Mouse (Mus musculus): Measurements from ENCODE around the gene Thap8.
A peak's percentile ranks its signal among the peaks of the same experiment; 100 is the strongest.

Thap8 gene

GRCm38 (mm10) chr7:30286701-30287410 is 7.0 kb downstream of the Thap8 start:
- DNase-seq (ENCODE audit: low spot score in 2 of 2): no peak

GRCm38 (mm10) chr7:30288046-30288445 is 8.2 kb downstream of the Thap8 start:
- no peak for DNase-seq (ENCODE audit: low spot score in 2 of 2)

GRCm38 (mm10) chr7:30289071-30289713 is 9.3 kb downstream of the Thap8 start:
- no peak for DNase-seq (ENCODE audit: low spot score in 2 of 2)

DNA sequence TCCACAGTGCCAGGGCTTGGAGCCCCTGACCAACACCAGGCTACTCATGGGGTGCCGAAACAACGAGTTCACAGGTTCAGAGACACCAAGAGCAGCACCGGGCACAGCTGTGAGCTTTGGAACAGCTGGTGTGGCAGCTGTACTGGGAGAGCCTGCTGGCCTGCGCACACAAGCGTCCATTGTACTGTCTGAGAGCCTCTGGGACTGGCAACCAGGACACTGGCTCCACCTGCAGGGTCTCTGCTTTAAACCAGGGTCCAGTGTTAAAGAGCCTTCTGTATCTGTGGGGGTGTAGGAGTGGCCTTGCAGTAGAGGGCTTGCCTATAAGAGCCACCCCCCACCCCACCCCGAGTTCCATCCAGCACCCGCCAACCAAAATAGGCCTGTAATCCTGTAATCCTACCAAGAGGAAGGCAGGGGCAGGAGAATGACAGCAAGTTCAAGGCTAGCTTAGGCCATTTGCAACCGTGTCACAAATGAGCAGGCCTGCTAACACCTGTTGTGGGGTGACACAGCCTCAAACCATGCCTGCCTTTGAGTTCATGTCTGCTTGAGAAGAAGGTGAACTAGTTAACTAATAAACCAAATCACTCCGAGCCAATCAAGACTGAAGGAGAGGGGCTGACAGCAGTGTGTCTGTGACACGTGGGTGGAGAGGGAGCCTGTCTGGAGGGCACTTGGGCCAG is 10.0 kb downstream of the Thap8 start:
- peak in 1 of 2 experiments; percentile 60 for DNase-seq (ENCODE audit: low spot score in 2 of 2)

DNA sequence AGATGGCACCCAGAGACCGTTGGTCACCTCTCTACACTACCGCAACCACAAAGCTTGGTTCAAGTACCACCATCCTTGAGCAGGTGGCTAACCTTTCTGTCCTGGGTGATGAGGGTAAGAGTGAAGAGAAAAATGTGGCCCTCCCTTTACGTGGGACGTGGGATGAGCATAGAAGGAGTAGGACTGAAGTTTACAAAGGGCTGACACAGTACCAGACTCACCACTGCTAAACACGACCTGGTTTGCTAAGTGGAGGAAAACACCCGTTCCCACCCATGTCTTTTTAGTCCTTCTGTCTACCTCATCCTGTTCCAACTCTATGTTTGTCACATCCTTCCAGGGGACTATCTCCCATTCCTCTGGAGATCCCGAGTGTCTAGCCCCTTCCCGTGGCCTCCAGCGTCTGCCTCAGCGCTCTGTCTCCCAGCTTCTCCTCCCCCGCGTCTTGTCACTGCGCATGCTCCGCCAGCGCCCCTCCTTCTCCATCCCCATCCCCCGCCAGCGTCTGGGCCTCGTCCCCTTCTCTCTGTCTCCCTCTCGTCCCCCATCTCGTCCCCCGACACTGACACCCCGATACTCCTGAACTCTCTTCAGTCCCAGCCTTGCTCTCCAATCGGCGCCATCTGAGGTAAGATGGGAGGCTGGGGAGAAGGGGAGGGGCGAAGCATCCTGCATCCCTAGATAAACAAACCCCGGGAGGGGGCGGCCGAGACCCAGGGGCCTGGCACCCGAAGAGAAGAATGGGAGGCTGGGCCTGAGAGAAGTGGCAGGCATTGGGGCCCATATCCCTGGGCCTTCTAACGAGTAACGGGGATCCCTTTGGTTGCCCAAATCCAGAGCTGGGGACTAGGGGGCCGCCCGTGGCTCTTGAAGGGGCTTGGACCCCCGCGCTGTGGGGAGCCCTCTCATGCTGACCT is 11.6 kb downstream of the Thap8 start, which contains the start of gene Clip3:
TSS of gene Clip3 (plus strand) at position 514 of the 917 bp plus-strand sequence.
- peak; percentile 81 to 86 for DNase-seq (ENCODE audit: low spot score in 2 of 2)

GRCm38 (mm10) chr7:30293795-30294194 is 13.9 kb downstream of the Thap8 start:
- no peak for DNase-seq (ENCODE audit: low spot score in 2 of 2)

GRCm38 (mm10) chr7:30294296-30294695 is 14.4 kb downstream of the Thap8 start:
- DNase-seq (ENCODE audit: low spot score in 2 of 2): no peak

DNA sequence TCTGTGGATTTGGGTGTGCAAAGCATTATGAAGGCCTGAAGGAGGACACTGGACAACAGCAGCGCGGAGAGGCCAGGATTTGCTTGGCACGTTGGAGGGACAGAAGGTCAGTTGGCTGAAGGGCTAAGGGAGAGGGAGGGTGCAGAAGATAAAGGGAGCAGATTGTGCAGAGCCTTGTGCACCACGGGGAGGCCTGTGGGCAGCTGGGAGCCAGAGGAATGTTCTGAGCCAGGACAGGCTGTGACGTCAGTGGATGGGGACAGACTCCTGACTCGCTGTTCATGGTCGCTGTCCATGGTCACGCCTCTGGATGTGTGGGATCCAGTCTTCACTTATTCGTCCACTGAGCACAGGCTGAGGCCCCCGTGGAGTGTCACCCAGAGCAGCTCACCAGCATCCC is 15.2 kb downstream of the Thap8 start:
- no peak for DNase-seq (ENCODE audit: low spot score in 2 of 2)

GRCm38 (mm10) chr7:30296816-30297215 is 16.9 kb downstream of the Thap8 start:
- no peak for DNase-seq (ENCODE audit: low spot score in 2 of 2)

GRCm38 (mm10) chr7:30297266-30297665 is 17.4 kb downstream of the Thap8 start:
- no peak for DNase-seq (ENCODE audit: low spot score in 2 of 2)

- no peak for DNase-seq (ENCODE audit: low spot score in 2 of 2)
These were observed 21.0 kb downstream of the Thap8 start for GRCm38 (mm10) chr7:30300914-30301313.

DNA sequence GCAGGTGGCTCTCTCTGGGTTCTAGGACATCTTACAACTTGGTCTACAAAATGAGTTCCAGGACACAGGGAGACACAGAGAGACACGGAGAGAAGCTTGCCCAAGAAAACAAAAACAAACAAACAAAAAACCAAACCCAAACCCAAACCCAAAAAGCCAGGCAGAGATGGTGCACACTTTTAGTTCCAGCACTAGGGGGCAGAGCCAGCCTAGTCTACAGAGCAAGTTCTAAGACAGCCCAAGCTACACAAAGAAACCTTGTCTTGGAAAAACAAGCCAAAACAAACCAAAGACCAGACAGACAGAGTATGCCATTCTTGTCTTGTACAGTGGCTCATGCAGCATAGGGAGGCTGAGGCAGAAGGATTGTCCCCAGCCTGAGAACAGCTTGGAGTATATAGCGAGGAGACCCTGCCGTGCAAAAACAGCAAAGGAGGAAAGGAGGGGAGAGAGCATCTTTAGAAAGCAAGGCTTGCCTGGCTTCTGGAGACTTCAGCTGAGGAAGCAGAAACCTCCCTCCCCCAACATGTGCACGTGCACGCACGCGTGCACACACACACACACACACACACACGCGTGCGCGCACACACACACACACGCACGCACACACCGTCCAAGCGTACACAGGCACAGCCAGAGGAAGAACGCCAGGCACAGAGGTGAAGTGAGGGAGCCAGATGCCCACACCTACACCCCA is 26.3 kb downstream of the Thap8 start:
- DNase-seq (ENCODE audit: low spot score in 2 of 2): no peak

DNA sequence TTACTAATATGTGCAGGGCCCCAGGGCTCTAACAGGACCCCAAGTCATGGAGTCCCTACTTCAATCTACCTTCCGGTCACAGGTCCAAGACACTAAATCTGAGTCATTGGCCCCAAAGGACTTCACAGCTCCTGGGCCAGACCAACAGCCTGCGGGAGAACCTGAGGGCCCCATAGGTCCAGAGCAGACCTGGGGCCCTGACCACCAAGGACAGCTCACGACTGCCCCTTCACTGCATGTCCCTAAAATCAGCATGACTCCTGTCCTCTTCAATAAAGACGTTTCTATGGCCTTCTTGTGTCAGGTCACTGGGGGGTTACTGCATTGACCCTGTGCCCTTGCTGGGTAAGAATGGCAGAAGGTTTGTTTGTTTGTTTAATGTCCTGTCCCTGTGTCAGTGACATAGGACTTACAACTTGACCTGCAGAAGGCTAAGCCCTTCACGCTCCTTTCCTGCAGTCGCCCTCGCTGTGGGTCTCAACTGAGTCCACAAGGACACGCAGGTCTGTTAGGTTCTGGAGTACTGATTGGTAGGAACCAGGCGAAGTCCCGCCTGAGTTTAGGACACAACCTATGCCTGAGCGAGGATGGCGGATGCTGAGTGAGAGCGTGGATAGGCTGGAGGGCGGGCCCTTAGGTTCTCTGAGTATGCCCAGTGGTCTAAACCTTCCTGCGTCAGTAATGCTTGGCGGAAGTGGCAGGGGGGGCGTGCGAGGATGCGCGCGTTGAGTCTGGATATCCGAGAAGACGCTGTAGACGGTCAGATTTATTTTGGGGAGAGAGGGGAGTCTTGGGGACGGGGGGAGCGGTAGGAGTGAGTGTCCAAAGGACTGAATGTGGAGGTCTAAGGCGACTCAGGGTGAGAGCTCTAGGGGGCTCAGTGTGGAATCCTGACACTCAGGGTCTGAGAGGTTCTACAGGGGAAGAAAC is 28.4 kb downstream of the Thap8 start, which contains the start of gene Alkbh6:
TSS of gene Alkbh6 (plus strand) at position 642 of the 930 bp plus-strand sequence.
- DNase-seq (ENCODE audit: low spot score in 2 of 2): peak; percentile 94 to 95

- no peak for DNase-seq (ENCODE audit: low spot score in 2 of 2)
These were observed 29.7 kb downstream of the Thap8 start for GRCm38 (mm10) chr7:30309395-30310129.

GRCm38 (mm10) chr7:30310136-30310535 is 30.2 kb downstream of the Thap8 start:
- DNase-seq (ENCODE audit: low spot score in 2 of 2): no peak

DNA sequence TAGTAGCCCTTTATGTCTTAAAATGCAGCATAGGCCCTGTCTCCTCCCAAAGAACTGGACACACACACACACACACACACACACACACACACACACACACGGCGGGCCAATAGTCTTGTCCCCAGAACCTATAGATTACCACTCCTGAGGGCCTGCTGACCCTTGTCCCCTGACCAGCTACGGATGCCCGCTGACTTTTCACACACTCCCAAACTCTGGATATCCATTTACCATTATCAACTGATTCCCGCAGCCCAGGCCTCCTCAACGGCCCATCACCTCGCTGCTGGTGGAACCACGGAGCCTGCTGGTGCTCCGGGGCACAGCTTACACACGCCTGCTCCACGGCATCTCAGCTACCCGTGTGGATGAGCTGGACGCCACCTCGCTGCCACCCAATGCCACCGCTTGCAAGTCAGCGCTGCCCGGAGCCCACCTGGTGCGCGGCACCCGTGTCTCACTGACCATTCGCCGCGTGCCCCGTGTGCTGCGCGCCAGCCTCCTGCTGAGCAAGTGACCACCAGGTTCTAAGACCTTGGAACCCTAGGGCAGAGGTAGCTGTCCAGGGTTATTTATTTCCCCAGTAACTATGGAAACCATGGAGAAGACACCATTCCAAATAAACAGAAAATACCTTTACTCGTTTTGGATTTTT is 33.9 kb downstream of the Thap8 start:
- no peak for DNase-seq (ENCODE audit: low spot score in 2 of 2)

GRCm38 (mm10) chr7:30314721-30315155 is 34.8 kb downstream of the Thap8 start, which contains the start of gene Syne4:
Syne4 (plus strand) TSS chr7:30314807.
- no peak for DNase-seq (ENCODE audit: low spot score in 2 of 2)
